Mouse (Mus musculus) cerebellum, adult 2 months (tissue): Measurements from ENCODE around the gene Lyst. TPM values are rescaled to one million over a fixed set of nuclear protein-coding genes. Genes with fewer than 3 reads are reported as not detected.

ENCODE experiments used
- DNase-seq, 2 experiments: peaks; one replicate each; pipeline ENCODE4 v3.0.0; 2021
- H3K27ac ChIP-seq: fragments of 200-500 bp; 2 replicates; pipeline ENCODE4 v1.5.1; 2012; ENCODE audit warnings: low read length, control low read depth, inconsistent platforms; ENCODE audit not compliant: insufficient read depth
- H3K27me3 ChIP-seq: fragments of 200-500 bp; 2 replicates; pipeline ENCODE4 v1.6.1; 2012; ENCODE audit warnings: inconsistent platforms, mild to moderate bottlenecking, low read length, moderate library complexity; ENCODE audit not compliant: control insufficient read depth, insufficient read depth
- H3K4me1 ChIP-seq: fragments of 200-500 bp; 2 replicates; pipeline ENCODE4 v1.6.1; 2011; ENCODE audit warnings: low read length; ENCODE audit not compliant: control insufficient read depth, insufficient read depth
- H3K4me3 ChIP-seq: fragments of 200-500 bp; replicated peaks from 2 replicates; pipeline ENCODE3; 2011; ENCODE audit warnings: mild to moderate bottlenecking, low read depth, low read length, control low read depth; ENCODE audit not compliant: insufficient read depth
- CTCF ChIP-seq: fragments of 200-500 bp; IDR thresholded peaks from 2 replicates; pipeline ENCODE4 v1.5.1; 2011; ENCODE audit warnings: low read depth, mild to moderate bottlenecking, control low read depth, low read length, moderate library complexity, borderline replicate concordance; ENCODE audit not compliant: insufficient read depth
- POLR2A ChIP-seq: fragments of 200-500 bp; IDR thresholded peaks from 2 replicates; pipeline ENCODE4 v1.6.1; 2011; ENCODE audit warnings: low read length, control low read depth, borderline replicate concordance; ENCODE audit not compliant: insufficient read depth
- WGBS: fragments of 180-500 bp; shearing (Covaris S2); methylation state at CpG from one replicate; pipeline ENCODE4 v1.1.7; 2018; 5-methylcytosine and 5-hydroxymethylcytosine counted together
- polyA plus RNA-seq: library from polyadenylated mRNA; depleted of rRNA; stranded (reverse); fragments of >200 nt; gene quantifications from 2 replicates; pipeline ENCODE4 v1.2.3, GENCODE M21; 2012

Lyst gene
- polyA plus RNA-seq, 1 experiment, result 14.5 TPM

- DNase-seq, result no peak
- Histone ChIP-seq H3K4me1 (peaks cover 3% of the 10 kb centered on the region; the same call in 1 of the 2 replicates), H3K4me3 (no peak overlapping the region), H3K27ac (no peak overlapping the region), H3K27me3 (no peaks in the 10 kb centered on the region)
- TF ChIP-seq POLR2A, result no peak
- no peak for TF ChIP-seq CTCF
- WGBS, result 96% methylated on average over 6 of the region's 6 CpGs
Observed at GRCm38 (mm10) chr13:13567640-13568039, 22.6 kb upstream of the Lyst start.

- Histone ChIP-seq H3K27ac (no peak overlapping the region), H3K27me3 (no peaks in the 10 kb centered on the region), H3K4me3 (no peak overlapping the region), H3K4me1 (peaks cover 10% of the 10 kb centered on the region; the same call in 1 of the 2 replicates)
- TF ChIP-seq POLR2A (no peak), CTCF (no peak)
- 88% methylated on average over 1 of the region's 1 CpGs for WGBS
- no peak for DNase-seq
Observed at GRCm38 (mm10) chr13:13568824-13569223, 21.4 kb upstream of the Lyst start.

- Histone ChIP-seq H3K4me1 (peaks cover 11% of the 10 kb centered on the region), H3K4me3 (no peak overlapping the region), H3K27ac (no peak overlapping the region), H3K27me3 (no peaks in the 10 kb centered on the region)
- DNase-seq, result no peak
- no peak for TF ChIP-seq CTCF
- TF ChIP-seq POLR2A, result no peak
Observed at GRCm38 (mm10) chr13:13569603-13570002, 20.6 kb upstream of the Lyst start.

GRCm38 (mm10) chr13:13572060-13572835, 17.9 kb upstream of the Lyst start:
- Histone ChIP-seq H3K4me1 (peaks cover 19% of the 10 kb centered on the region), H3K4me3 (no peak overlapping the region), H3K27me3 (no peaks in the 10 kb centered on the region), H3K27ac (peak overlapping the region; percentile 37; the same call in 1 of the 2 replicates)
- TF ChIP-seq CTCF, result no peak
- TF ChIP-seq POLR2A, result no peak
- 82% methylated on average over 10 of the region's 10 CpGs for WGBS
- DNase-seq, result no peak

GRCm38 (mm10) chr13:13572941-13573340, 17.3 kb upstream of the Lyst start:
- 60% methylated on average over 2 of the region's 2 CpGs for WGBS
- TF ChIP-seq POLR2A, result no peak
- TF ChIP-seq CTCF, result no peak
- Histone ChIP-seq H3K4me1 (peaks cover 19% of the 10 kb centered on the region), H3K4me3 (no peak overlapping the region), H3K27ac (peak overlapping the region; percentile 82), H3K27me3 (no peaks in the 10 kb centered on the region)
- no peak for DNase-seq

GRCm38 (mm10) chr13:13573572-13574257, 16.5 kb upstream of the Lyst start:
- TF ChIP-seq POLR2A (0 out of 2 replicates have a peak, but pooled peaks have one; percentile 25), CTCF (no peak)
- Histone ChIP-seq H3K27me3 (no peaks in the 10 kb centered on the region), H3K4me1 (peaks cover 19% of the 10 kb centered on the region), H3K27ac (peak overlapping the region; percentile 85), H3K4me3 (no peak overlapping the region)
- DNase-seq, result peak; percentile 94 to 96
- WGBS, result 1% methylated on average over 5 of the region's 5 CpGs

GRCm38 (mm10) chr13:13574258-13574870, 15.8 kb upstream of the Lyst start:
- peak overlapping the region; percentile 11 for H3K4me3 ChIP-seq
- no peaks in the 10 kb centered on the region for H3K27me3 ChIP-seq
- no peak for TF ChIP-seq POLR2A
- TF ChIP-seq CTCF, result no peak
- peak overlapping the region; percentile 85 for H3K27ac ChIP-seq
- DNase-seq, result peak; percentile 76 to 88
- 9% methylated on average over 8 of the region's 8 CpGs for WGBS
- H3K4me1 ChIP-seq, result peaks cover 19% of the 10 kb centered on the region

GRCm38 (mm10) chr13:13575106-13575505, 15.1 kb upstream of the Lyst start:
- TF ChIP-seq CTCF (no peak), POLR2A (no peak)
- Histone ChIP-seq H3K4me3 (peak overlapping the region; percentile 11), H3K4me1 (peaks cover 19% of the 10 kb centered on the region), H3K27me3 (no peaks in the 10 kb centered on the region), H3K27ac (peak overlapping the region; percentile 85)
- 45% methylated on average over 8 of the region's 8 CpGs for WGBS
- peak; percentile 25 to 27 for DNase-seq
